Mouse (Mus musculus): ENCODE results near the gene Vav3. TPM values are rescaled to one million over a fixed set of nuclear protein-coding genes. Genes with fewer than 3 reads are reported as not detected.

Gene Vav3
- polyA plus RNA-seq, 1 experiment from 2014 or later: 12.9 TPM

DNA sequence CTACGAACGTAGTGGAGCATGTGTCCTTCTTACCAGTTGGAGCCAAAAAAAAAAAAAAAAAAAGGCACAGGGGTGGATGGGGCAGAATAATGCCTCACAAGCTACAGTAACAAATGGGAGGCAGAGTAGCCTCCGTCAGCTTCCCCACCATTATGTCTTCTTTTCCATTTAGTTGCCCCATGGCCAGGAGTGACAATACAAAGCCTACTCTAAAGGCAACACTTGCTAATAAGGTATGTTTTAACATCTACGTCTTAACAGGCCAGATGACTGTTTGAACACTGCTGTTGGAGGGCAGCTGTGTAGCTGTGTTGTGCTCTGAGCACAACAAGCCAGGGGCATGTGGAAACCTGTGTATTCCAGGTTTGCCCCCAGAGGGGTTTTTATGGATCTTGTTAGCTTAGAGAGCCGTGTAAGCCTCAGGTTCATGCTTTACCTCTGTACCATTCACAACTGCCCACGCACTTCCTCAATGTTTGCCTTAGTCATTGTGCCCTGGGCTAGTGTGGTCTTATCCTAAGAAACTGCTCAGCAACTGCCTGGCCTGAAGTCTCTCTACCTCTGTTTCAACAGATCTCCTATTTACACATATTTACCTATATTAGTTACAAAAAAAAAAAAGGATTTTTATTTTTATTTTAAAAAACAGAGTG is 29.2 kb upstream of the Vav3 start:
- no peak overlapping the region for H3K4me2 ChIP-seq
- ATAC-seq (replicated peaks; ENCODE audit: insufficient number of reproducible peaks, low FRiP score, low TSS enrichment): no peak
- H3K4me1 ChIP-seq (ENCODE audit: control insufficient read depth, insufficient read depth, low read length): peaks cover 11% of the 10 kb centered on the region; the same call in 1 of the 2 replicates
- no peak overlapping the region for H3K27ac ChIP-seq (ENCODE audit: low read depth, low read length)
- H3K9ac ChIP-seq (ENCODE audit: low read depth, low read length): no peak overlapping the region
- no peaks in the 10 kb centered on the region for H3K27me3 ChIP-seq (ENCODE audit: control insufficient read depth, insufficient read depth, low read length)
- H3K36me3 ChIP-seq (ENCODE audit: control insufficient read depth, insufficient read depth, low read length): no peaks in the 10 kb centered on the region
- WGBS (ENCODE audit: insufficient replicate concordance): 85% methylated on average over 6 of the region's 6 CpGs
- H3K4me3 ChIP-seq (ENCODE audit: low read depth, low read length): no peak overlapping the region
- H3K9me3 ChIP-seq (replicated peaks; ENCODE audit: control insufficient read depth, low read length): no peaks in the 10 kb centered on the region

- H3K27me3 ChIP-seq (ENCODE audit: control insufficient read depth, insufficient read depth, low read length): no peaks in the 10 kb centered on the region
- no peaks in the 10 kb centered on the region for H3K9me3 ChIP-seq (replicated peaks; ENCODE audit: control insufficient read depth, low read length)
- H3K4me2 ChIP-seq: no peak overlapping the region
- H3K4me1 ChIP-seq (ENCODE audit: control insufficient read depth, insufficient read depth, low read length): peaks cover 11% of the 10 kb centered on the region; the same call in 1 of the 2 replicates
- no peaks in the 10 kb centered on the region for H3K36me3 ChIP-seq (ENCODE audit: control insufficient read depth, insufficient read depth, low read length)
- H3K27ac ChIP-seq (ENCODE audit: low read depth, low read length): no peak overlapping the region
- no peak overlapping the region for H3K9ac ChIP-seq (ENCODE audit: low read depth, low read length)
- no peak for ATAC-seq (replicated peaks; ENCODE audit: insufficient number of reproducible peaks, low FRiP score, low TSS enrichment)
- no peak overlapping the region for H3K4me3 ChIP-seq (ENCODE audit: low read depth, low read length)
- 81% methylated on average over 3 of the region's 3 CpGs for WGBS (ENCODE audit: insufficient replicate concordance)
These were observed 28.6 kb upstream of the Vav3 start for GRCm38 (mm10) chr3:109311875-109312274.

GRCm38 (mm10) chr3:109313501-109313900 is 27.0 kb upstream of the Vav3 start:
- H3K4me3 ChIP-seq (ENCODE audit: low read depth, low read length): no peak overlapping the region
- no peak overlapping the region for H3K9ac ChIP-seq (ENCODE audit: low read depth, low read length)
- H3K36me3 ChIP-seq (ENCODE audit: control insufficient read depth, insufficient read depth, low read length): no peaks in the 10 kb centered on the region
- H3K27ac ChIP-seq (ENCODE audit: low read depth, low read length): no peak overlapping the region
- ATAC-seq (replicated peaks; ENCODE audit: insufficient number of reproducible peaks, low FRiP score, low TSS enrichment): no peak
- H3K4me1 ChIP-seq (ENCODE audit: control insufficient read depth, insufficient read depth, low read length): peaks cover 11% of the 10 kb centered on the region; the same call in 1 of the 2 replicates
- 81% methylated on average over 2 of the region's 2 CpGs for WGBS (ENCODE audit: insufficient replicate concordance)
- H3K27me3 ChIP-seq (ENCODE audit: control insufficient read depth, insufficient read depth, low read length): no peaks in the 10 kb centered on the region
- H3K9me3 ChIP-seq (replicated peaks; ENCODE audit: control insufficient read depth, low read length): no peaks in the 10 kb centered on the region
- H3K4me2 ChIP-seq: no peak overlapping the region

GRCm38 (mm10) chr3:109322225-109322624 is 18.2 kb upstream of the Vav3 start:
- Histone ChIP-seq H3K9ac (ENCODE audit: low read depth, low read length) (no peak overlapping the region), H3K9me3 (replicated peaks; ENCODE audit: control insufficient read depth, low read length) (no peaks in the 10 kb centered on the region), H3K27me3 (ENCODE audit: control insufficient read depth, insufficient read depth, low read length) (no peaks in the 10 kb centered on the region), H3K36me3 (ENCODE audit: control insufficient read depth, insufficient read depth, low read length) (no peaks in the 10 kb centered on the region), H3K27ac (ENCODE audit: low read depth, low read length) (no peak overlapping the region), H3K4me3 (ENCODE audit: low read depth, low read length) (no peak overlapping the region), H3K4me2 (no peak overlapping the region), H3K4me1 (ENCODE audit: control insufficient read depth, insufficient read depth, low read length) (peaks cover 5% of the 10 kb centered on the region)
- ATAC-seq (replicated peaks; ENCODE audit: insufficient number of reproducible peaks, low FRiP score, low TSS enrichment): no peak

DNA sequence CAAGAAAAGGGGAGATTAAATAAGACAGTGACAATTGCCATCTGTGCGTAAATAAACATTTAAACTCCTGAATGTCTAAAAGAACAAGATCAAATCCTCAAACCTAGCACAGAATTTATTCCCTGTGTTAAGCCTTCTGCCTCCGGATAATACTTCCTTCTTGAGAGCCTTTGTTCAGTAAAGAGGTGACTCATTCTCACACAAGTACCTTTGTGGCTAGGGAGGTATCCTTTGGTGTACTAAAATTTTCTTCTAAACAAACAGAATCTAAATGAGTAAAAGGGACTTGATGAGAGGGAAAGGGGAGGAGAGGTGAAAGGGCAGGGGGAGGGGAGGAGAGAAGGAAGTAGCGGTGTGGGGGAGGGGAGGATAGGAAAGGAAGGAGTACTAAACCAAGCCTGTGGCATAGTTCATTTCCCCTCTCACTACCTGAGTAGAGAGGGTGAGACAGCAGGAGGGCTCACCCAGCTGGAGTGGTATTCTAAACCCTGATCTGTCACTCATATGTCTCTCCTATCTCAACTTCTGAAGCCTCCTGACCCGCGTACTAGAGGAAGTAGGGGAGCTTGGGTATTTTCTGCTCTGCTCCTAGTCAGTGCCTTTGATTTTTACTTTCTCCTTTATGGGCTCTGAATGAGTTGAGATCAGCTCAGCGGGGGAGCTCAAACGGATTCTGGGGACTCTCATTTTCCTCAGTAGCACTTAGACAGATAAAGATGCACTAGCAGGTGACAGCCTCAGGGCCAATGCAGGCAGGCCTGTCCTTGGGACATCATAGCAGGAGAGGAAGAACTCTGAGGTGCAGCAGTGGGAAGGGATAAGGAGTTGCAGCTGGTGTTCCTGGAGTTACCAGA is 16.8 kb upstream of the Vav3 start:
- Histone ChIP-seq H3K9ac (ENCODE audit: low read depth, low read length) (no peak overlapping the region), H3K4me2 (no peak overlapping the region), H3K4me1 (ENCODE audit: control insufficient read depth, insufficient read depth, low read length) (peaks cover 5% of the 10 kb centered on the region), H3K9me3 (replicated peaks; ENCODE audit: control insufficient read depth, low read length) (no peaks in the 10 kb centered on the region), H3K27ac (ENCODE audit: low read depth, low read length) (no peak overlapping the region), H3K36me3 (ENCODE audit: control insufficient read depth, insufficient read depth, low read length) (no peaks in the 10 kb centered on the region), H3K27me3 (ENCODE audit: control insufficient read depth, insufficient read depth, low read length) (no peaks in the 10 kb centered on the region), H3K4me3 (ENCODE audit: low read depth, low read length) (no peak overlapping the region)
- WGBS (ENCODE audit: insufficient replicate concordance): 51% methylated on average over 7 of the region's 7 CpGs
- ATAC-seq (replicated peaks; ENCODE audit: insufficient number of reproducible peaks, low FRiP score, low TSS enrichment): no peak

- Histone ChIP-seq H3K9me3 (replicated peaks; ENCODE audit: control insufficient read depth, low read length) (no peaks in the 10 kb centered on the region), H3K27ac (ENCODE audit: low read depth, low read length) (no peak overlapping the region), H3K36me3 (ENCODE audit: control insufficient read depth, insufficient read depth, low read length) (no peaks in the 10 kb centered on the region), H3K27me3 (ENCODE audit: control insufficient read depth, insufficient read depth, low read length) (no peaks in the 10 kb centered on the region), H3K4me2 (no peak overlapping the region), H3K4me1 (ENCODE audit: control insufficient read depth, insufficient read depth, low read length) (peaks cover 5% of the 10 kb centered on the region), H3K4me3 (ENCODE audit: low read depth, low read length) (no peak overlapping the region), H3K9ac (ENCODE audit: low read depth, low read length) (no peak overlapping the region)
- 64% methylated on average over 3 of the region's 3 CpGs for WGBS (ENCODE audit: insufficient replicate concordance)
- no peak for ATAC-seq (replicated peaks; ENCODE audit: insufficient number of reproducible peaks, low FRiP score, low TSS enrichment)
These were observed 13.3 kb upstream of the Vav3 start for GRCm38 (mm10) chr3:109327128-109327527.

DNA sequence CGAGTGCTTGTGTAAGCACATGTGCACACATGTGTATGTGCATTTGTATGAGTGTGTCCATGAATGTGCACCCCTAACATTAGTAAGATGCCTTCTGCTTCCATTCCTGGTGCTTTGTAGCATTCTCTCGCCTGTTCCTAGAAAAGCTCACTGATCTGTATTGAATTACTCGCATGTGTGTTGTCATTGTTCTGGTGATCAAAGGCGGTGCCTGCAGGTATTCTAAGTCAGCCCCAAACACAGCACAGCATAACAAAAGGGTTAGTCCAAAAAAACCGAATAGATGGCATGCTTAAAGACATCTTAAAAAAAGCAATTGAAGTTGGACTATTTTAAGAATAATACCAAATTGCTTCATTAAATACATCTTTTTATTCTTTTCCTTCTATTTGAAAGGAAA is 7.7 kb upstream of the Vav3 start:
- H3K9me3 ChIP-seq (replicated peaks; ENCODE audit: control insufficient read depth, low read length): no peaks in the 10 kb centered on the region
- no peak overlapping the region for H3K27ac ChIP-seq (ENCODE audit: low read depth, low read length)
- H3K4me1 ChIP-seq (ENCODE audit: control insufficient read depth, insufficient read depth, low read length): no peaks in the 10 kb centered on the region
- no peak overlapping the region for H3K4me2 ChIP-seq
- WGBS (ENCODE audit: insufficient replicate concordance): 66% methylated on average over 5 of the region's 5 CpGs
- no peak for ATAC-seq (replicated peaks; ENCODE audit: insufficient number of reproducible peaks, low FRiP score, low TSS enrichment)
- H3K4me3 ChIP-seq (ENCODE audit: low read depth, low read length): no peak overlapping the region
- no peak overlapping the region for H3K9ac ChIP-seq (ENCODE audit: low read depth, low read length)
- no peaks in the 10 kb centered on the region for H3K36me3 ChIP-seq (ENCODE audit: control insufficient read depth, insufficient read depth, low read length)
- no peaks in the 10 kb centered on the region for H3K27me3 ChIP-seq (ENCODE audit: control insufficient read depth, insufficient read depth, low read length)

GRCm38 (mm10) chr3:109335470-109335869 is 5.0 kb upstream of the Vav3 start:
- WGBS (ENCODE audit: insufficient replicate concordance): 59% methylated on average over 1 of the region's 1 CpGs
- no peak overlapping the region for H3K4me2 ChIP-seq
- H3K9me3 ChIP-seq (replicated peaks; ENCODE audit: control insufficient read depth, low read length): no peaks in the 10 kb centered on the region
- no peak overlapping the region for H3K9ac ChIP-seq (ENCODE audit: low read depth, low read length)
- no peaks in the 10 kb centered on the region for H3K4me1 ChIP-seq (ENCODE audit: control insufficient read depth, insufficient read depth, low read length)
- H3K27ac ChIP-seq (ENCODE audit: low read depth, low read length): no peak overlapping the region
- no peaks in the 10 kb centered on the region for H3K36me3 ChIP-seq (ENCODE audit: control insufficient read depth, insufficient read depth, low read length)
- no peaks in the 10 kb centered on the region for H3K27me3 ChIP-seq (ENCODE audit: control insufficient read depth, insufficient read depth, low read length)
- H3K4me3 ChIP-seq (ENCODE audit: low read depth, low read length): no peak overlapping the region
- no peak for ATAC-seq (replicated peaks; ENCODE audit: insufficient number of reproducible peaks, low FRiP score, low TSS enrichment)
